Mouse (Mus musculus) midbrain, embryonic 14.5 days (tissue): ENCODE measurements around the gene Syt8. TPM values are rescaled to one million over a fixed set of nuclear protein-coding genes. Genes with fewer than 3 reads are reported as not detected.

Source experiments
- ATAC-seq: fragments of 200-750 bp; cut with Nextera tagmentation; 2 replicates; pipeline ENCODE4 v1.8.0; 2017; ENCODE audit warnings: moderate number of reproducible peaks, moderate library complexity; ENCODE audit not compliant: low FRiP score, low TSS enrichment
- DNase-seq: peaks from one replicate; pipeline ENCODE4 v3.0.0-alpha.2; 2015
- H3K27ac ChIP-seq: fragments of 300-500 bp; sonication (generic); replicated peaks from 2 replicates; pipeline ENCODE4 v1.5.1; 2014; ENCODE audit warnings: mild to moderate bottlenecking, low read depth, low read length, moderate library complexity
- H3K27me3 ChIP-seq: fragments of 300-500 bp; sonication (generic); 2 replicates; pipeline ENCODE4 v1.6.1; 2014; ENCODE audit warnings: low read length, control low read depth, mixed read lengths; ENCODE audit not compliant: control insufficient read depth, insufficient read depth
- H3K36me3 ChIP-seq: fragments of 300-500 bp; sonication (generic); 2 replicates; pipeline ENCODE4 v1.6.1; 2014; ENCODE audit warnings: low read length, control low read depth; ENCODE audit not compliant: control insufficient read depth, insufficient read depth
- H3K4me1 ChIP-seq: fragments of 300-500 bp; sonication (generic); 2 replicates; pipeline ENCODE4 v1.6.1; 2014; ENCODE audit warnings: mild to moderate bottlenecking, antibody characterized with exemption, low read length, control low read depth; ENCODE audit not compliant: control insufficient read depth, insufficient read depth
- H3K4me2 ChIP-seq: fragments of 300-500 bp; sonication (generic); 2 replicates; pipeline ENCODE4 v1.6.1; 2014; ENCODE audit warnings: mild to moderate bottlenecking, low read length, moderate library complexity
- H3K4me3 ChIP-seq: fragments of 300-500 bp; sonication (generic); replicated peaks from 2 replicates; pipeline ENCODE4 v1.5.1; 2014; ENCODE audit warnings: low read depth, low read length
- H3K9ac ChIP-seq: fragments of 300-500 bp; sonication (generic); replicated peaks from 2 replicates; pipeline ENCODE4 v1.6.1; 2014; ENCODE audit warnings: mild to moderate bottlenecking, low read length, moderate library complexity
- H3K9me3 ChIP-seq: fragments of 300-500 bp; sonication (generic); 2 replicates; pipeline ENCODE4 v1.6.1; 2016; ENCODE audit warnings: low read length, control low read depth, mixed read lengths; ENCODE audit not compliant: control insufficient read depth
- WGBS: fragments of 180-500 bp; shearing (Covaris S2); extraction: QIAGEN DNeasy Blood & Tissue Kit; methylation state at CpG from one replicate; pipeline ENCODE4 v1.1.7; 2014; 5-methylcytosine and 5-hydroxymethylcytosine counted together
- polyA plus RNA-seq: library from polyadenylated mRNA; unstranded; fragments of >200 nt; fragmentation: Nextera tagmentation; extraction: Ambion mirVana; gene quantifications from 2 replicates; pipeline ENCODE4 v1.2.1, GENCODE M21; 2014

Syt8 gene
- not detected in 2 replicates for polyA plus RNA-seq

- ATAC-seq: no peak
- Histone ChIP-seq H3K36me3 (no peaks in the 10 kb centered on the region), H3K27ac (no peak within 1 kb of the TSS), H3K4me3 (no peak within 1 kb of the TSS), H3K9me3 (no peaks in the 10 kb centered on the region), H3K9ac (no peak within 1 kb of the TSS), H3K4me2 (no peak within 1 kb of the TSS), H3K27me3 (no peaks in the 10 kb centered on the region), H3K4me1 (0 out of 2 replicates have a peak, but pooled peaks cover 8% of the 10 kb centered on the region)
- WGBS: 86% methylated on average over 10 of the region's 10 CpGs
- DNase-seq: no peak
These were observed at the start of gene Syt8 for GRCm38 (mm10) chr7:142434137-142434865. Syt8 (plus strand) TSS chr7:142434850.

- H3K4me3 ChIP-seq: no peak overlapping the region
- H3K9ac ChIP-seq: 0 out of 2 replicates have a peak overlapping the region, but pooled peaks have one; percentile 16
These were observed 48.8 kb upstream of the Syt8 start for GRCm38 (mm10) chr7:142385742-142386403.

GRCm38 (mm10) chr7:142386621-142387201, 47.9 kb upstream of the Syt8 start:
- Histone ChIP-seq H3K4me1 (peaks cover 9% of the 10 kb centered on the region), H3K9ac (peak overlapping the region; percentile 86), H3K4me3 (peak overlapping the region; percentile 90), H3K36me3 (peaks cover 39% of the 10 kb centered on the region), H3K9me3 (no peaks in the 10 kb centered on the region), H3K27ac (no peak overlapping the region), H3K27me3 (no peaks in the 10 kb centered on the region), H3K4me2 (peak overlapping the region; percentile 85)
- DNase-seq (no peak), ATAC-seq (no peak)
- 64% methylated on average over 6 of the region's 6 CpGs for WGBS

More at GRCm38 (mm10) chr7:142385742-142386403, 48.8 kb upstream of the Syt8 start:
- Histone ChIP-seq H3K4me1 (peaks cover 9% of the 10 kb centered on the region), H3K36me3 (peaks cover 47% of the 10 kb centered on the region), H3K27ac (no peak overlapping the region), H3K27me3 (no peaks in the 10 kb centered on the region), H3K9me3 (no peaks in the 10 kb centered on the region), H3K4me2 (peak overlapping the region; percentile 85)
- ATAC-seq (no peak), DNase-seq (no peak)
- WGBS: 95% methylated on average over 3 of the region's 3 CpGs

- H3K4me2 ChIP-seq: peak within 1 kb of the TSS; percentile 85
- H3K4me3 ChIP-seq: peak within 1 kb of the TSS; percentile 90
- H3K27me3 ChIP-seq: no peaks in the 10 kb centered on the region
- peaks cover 9% of the 10 kb centered on the region for H3K4me1 ChIP-seq
- peak; percentile 98 for DNase-seq
- H3K36me3 ChIP-seq: peaks cover 30% of the 10 kb centered on the region
- H3K9ac ChIP-seq: peak within 1 kb of the TSS; percentile 86
- no peaks in the 10 kb centered on the region for H3K9me3 ChIP-seq
- peak within 1 kb of the TSS; percentile 75 for H3K27ac ChIP-seq
- WGBS: under 1% methylated on average over 54 of the region's 55 CpGs
- peak; percentile 98 for ATAC-seq
These were observed 47.1 kb upstream of the Syt8 start, which contains the start of gene Ctsd for GRCm38 (mm10) chr7:142387419-142388148. Ctsd (minus strand) TSS chr7:142388038.

GRCm38 (mm10) chr7:142388198-142388597, 46.5 kb upstream of the Syt8 start:
- 91% methylated on average over 1 of the region's 1 CpGs for WGBS
- peaks cover 9% of the 10 kb centered on the region for H3K4me1 ChIP-seq
- peak overlapping the region; percentile 86; the same call in 1 of the 2 replicates for H3K9ac ChIP-seq
- no peaks in the 10 kb centered on the region for H3K9me3 ChIP-seq
- peaks cover 24% of the 10 kb centered on the region for H3K36me3 ChIP-seq
- peak overlapping the region; percentile 90 for H3K4me3 ChIP-seq
- DNase-seq: no peak
- peak overlapping the region; percentile 85 for H3K4me2 ChIP-seq
- ATAC-seq: no peak
- H3K27me3 ChIP-seq: no peaks in the 10 kb centered on the region
- peak overlapping the region; percentile 75; the same call in 1 of the 2 replicates for H3K27ac ChIP-seq

GRCm38 (mm10) chr7:142388740-142389139, 45.9 kb upstream of the Syt8 start:
- no peak overlapping the region for H3K27ac ChIP-seq
- ATAC-seq (no peak), DNase-seq (no peak)
- WGBS: 96% methylated on average over 2 of the region's 2 CpGs
- H3K4me2 ChIP-seq: no peak overlapping the region
- H3K9ac ChIP-seq: no peak overlapping the region
- peaks cover 9% of the 10 kb centered on the region for H3K4me1 ChIP-seq
- peaks cover 19% of the 10 kb centered on the region for H3K36me3 ChIP-seq
- no peaks in the 10 kb centered on the region for H3K27me3 ChIP-seq
- no peaks in the 10 kb centered on the region for H3K9me3 ChIP-seq
- H3K4me3 ChIP-seq: no peak overlapping the region

GRCm38 (mm10) chr7:142389961-142390650, 44.5 kb upstream of the Syt8 start:
- Histone ChIP-seq H3K4me3 (no peak overlapping the region), H3K9ac (no peak overlapping the region), H3K4me1 (peaks cover 9% of the 10 kb centered on the region), H3K27me3 (no peaks in the 10 kb centered on the region), H3K4me2 (no peak overlapping the region), H3K27ac (no peak overlapping the region), H3K36me3 (peaks cover 5% of the 10 kb centered on the region; the same call in 1 of the 2 replicates), H3K9me3 (no peaks in the 10 kb centered on the region)
- ATAC-seq (no peak), DNase-seq (no peak)
- WGBS: 90% methylated on average over 3 of the region's 3 CpGs

- 88% methylated on average over 3 of the region's 3 CpGs for WGBS
These were observed 43.5 kb upstream of the Syt8 start for GRCm38 (mm10) chr7:142391108-142391507.

More at GRCm38 (mm10) chr7:142391108-142391507, 43.5 kb upstream of the Syt8 start:
- H3K27ac ChIP-seq: no peak overlapping the region
- no peak overlapping the region for H3K9ac ChIP-seq
- H3K27me3 ChIP-seq: no peaks in the 10 kb centered on the region
- no peak overlapping the region for H3K4me3 ChIP-seq
- DNase-seq (no peak), ATAC-seq (no peak)
- H3K4me1 ChIP-seq: peaks cover 9% of the 10 kb centered on the region
- no peaks in the 10 kb centered on the region for H3K36me3 ChIP-seq
- no peaks in the 10 kb centered on the region for H3K9me3 ChIP-seq
- H3K4me2 ChIP-seq: no peak overlapping the region
